Mouse (Mus musculus) liver, postnatal 0 days (tissue): Measurements from ENCODE around the gene Mgat4a. TPM values are rescaled to one million over a fixed set of nuclear protein-coding genes. Genes with fewer than 3 reads are reported as not detected.

Source experiments
- ATAC-seq: fragments of 200-750 bp; cut with Nextera tagmentation; 2 replicates; pipeline ENCODE4 v1.8.0; 2017; ENCODE audit warnings: mild to moderate bottlenecking, moderate library complexity
- DNase-seq: peaks from one replicate; pipeline ENCODE4 v3.0.0-alpha.2; 2016
- H3K27ac ChIP-seq: fragments of 300-500 bp; sonication (generic); 2 replicates; pipeline ENCODE4 v1.5.1; 2014; ENCODE audit warnings: antibody characterized with exemption, moderate library complexity, mild to moderate bottlenecking, low read depth
- H3K27me3 ChIP-seq: fragments of 300-500 bp; sonication (generic); 2 replicates; pipeline ENCODE4 v1.6.1; 2014; ENCODE audit warnings: low read length, control low read depth, mixed read lengths; ENCODE audit not compliant: insufficient read depth
- H3K36me3 ChIP-seq: fragments of 300-500 bp; sonication (generic); replicated peaks from 2 replicates; pipeline ENCODE4 v1.6.1; 2014; ENCODE audit warnings: mild to moderate bottlenecking, control low read depth, low read length, moderate library complexity, mixed read lengths; ENCODE audit not compliant: insufficient read depth
- H3K4me1 ChIP-seq: fragments of 300-500 bp; sonication (generic); 2 replicates; pipeline ENCODE4 v1.6.1; 2014; ENCODE audit warnings: antibody characterized with exemption, mild to moderate bottlenecking, control low read depth; ENCODE audit not compliant: insufficient read depth
- H3K4me2 ChIP-seq: fragments of 300-500 bp; sonication (generic); 2 replicates; pipeline ENCODE4 v1.6.1; 2014; ENCODE audit warnings: low read depth, mild to moderate bottlenecking, low read length, moderate library complexity, mixed read lengths
- H3K4me3 ChIP-seq: fragments of 300-500 bp; sonication (generic); 2 replicates; pipeline ENCODE4 v1.5.1; 2014; ENCODE audit warnings: low read depth, low read length
- H3K9ac ChIP-seq: fragments of 300-500 bp; sonication (generic); replicated peaks from 2 replicates; pipeline ENCODE4 v1.6.1; 2014; ENCODE audit warnings: mild to moderate bottlenecking, moderate library complexity
- H3K9me3 ChIP-seq: fragments of 300-500 bp; sonication (generic); 2 replicates; pipeline ENCODE4 v1.6.1; 2016; ENCODE audit warnings: mild to moderate bottlenecking, control low read depth, low read length, mixed read lengths
- CTCF ChIP-seq: sonication (generic); IDR thresholded peaks from 2 replicates; pipeline ENCODE4 v1.5.1; 2016; ENCODE audit warnings: antibody characterized with exemption, low read depth
- EP300 ChIP-seq: IDR thresholded peaks from 2 replicates; pipeline ENCODE4 v1.6.1; 2016; ENCODE audit warnings: antibody characterized with exemption, low read depth, mild to moderate bottlenecking
- WGBS: fragments of 180-500 bp; shearing (Covaris S2); extraction: QIAGEN DNeasy Blood & Tissue Kit; methylation state at CpG from one replicate; pipeline ENCODE4 v1.1.7; 2014; ENCODE audit not compliant: insufficient replicate concordance; 5-methylcytosine and 5-hydroxymethylcytosine counted together
- polyA plus RNA-seq: library from polyadenylated mRNA; unstranded; fragments of >200 nt; fragmentation: Nextera tagmentation; extraction: Ambion mirVana; gene quantifications from 2 replicates; pipeline ENCODE4 v1.2.1, GENCODE M21; 2015

Gene Mgat4a
- polyA plus RNA-seq, 1 experiment from 2014 or later: 0.66 TPM

GRCm38 (mm10) chr1:37469007-37469406 lies 71.8 kb downstream of the Mgat4a start:
- no peak for TF ChIP-seq EP300
- TF ChIP-seq CTCF: no peak
- DNase-seq: no peak

GRCm38 (mm10) chr1:37467806-37468205 lies 73.0 kb downstream of the Mgat4a start:
- Histone ChIP-seq H3K9me3 (no peaks in the 10 kb centered on the region), H3K4me2 (no peak overlapping the region), H3K36me3 (no peaks in the 10 kb centered on the region), H3K27me3 (no peaks in the 10 kb centered on the region), H3K27ac (no peak overlapping the region), H3K4me3 (no peak overlapping the region), H3K4me1 (no peaks in the 10 kb centered on the region), H3K9ac (no peak overlapping the region)
- WGBS: 86% methylated on average over 4 of the region's 4 CpGs
- ATAC-seq (no peak), DNase-seq (no peak)
- TF ChIP-seq EP300: no peak
- no peak for TF ChIP-seq CTCF

More at GRCm38 (mm10) chr1:37469007-37469406, 71.8 kb downstream of the Mgat4a start:
- Histone ChIP-seq H3K9me3 (no peaks in the 10 kb centered on the region), H3K4me3 (no peak overlapping the region), H3K4me1 (peaks cover 3% of the 10 kb centered on the region), H3K4me2 (no peak overlapping the region), H3K36me3 (no peaks in the 10 kb centered on the region), H3K9ac (no peak overlapping the region), H3K27ac (no peak overlapping the region), H3K27me3 (no peaks in the 10 kb centered on the region)
- 81% methylated on average over 5 of the region's 5 CpGs for WGBS
- no peak for ATAC-seq

- Histone ChIP-seq H3K27me3 (no peaks in the 10 kb centered on the region), H3K9me3 (no peaks in the 10 kb centered on the region), H3K9ac (no peak overlapping the region), H3K4me1 (no peaks in the 10 kb centered on the region), H3K27ac (no peak overlapping the region), H3K4me2 (no peak overlapping the region), H3K4me3 (no peak overlapping the region), H3K36me3 (no peaks in the 10 kb centered on the region)
- no peak for DNase-seq
- no peak for ATAC-seq
- TF ChIP-seq EP300: no peak
- peak; percentile 40 for TF ChIP-seq CTCF
- 73% methylated on average over 3 of the region's 3 CpGs for WGBS
Observed at GRCm38 (mm10) chr1:37466322-37466995, 74.4 kb downstream of the Mgat4a start.

GRCm38 (mm10) chr1:37464878-37465452 lies 75.9 kb downstream of the Mgat4a start:
- H3K9ac ChIP-seq: no peak overlapping the region
- no peak overlapping the region for H3K4me2 ChIP-seq
- no peaks in the 10 kb centered on the region for H3K9me3 ChIP-seq
- DNase-seq (no peak), ATAC-seq (no peak)
- H3K4me3 ChIP-seq: no peak overlapping the region
- no peak overlapping the region for H3K27ac ChIP-seq
- no peaks in the 10 kb centered on the region for H3K36me3 ChIP-seq
- WGBS: 78% methylated on average over 10 of the region's 10 CpGs
- no peaks in the 10 kb centered on the region for H3K27me3 ChIP-seq
- no peaks in the 10 kb centered on the region for H3K4me1 ChIP-seq
- no peak for TF ChIP-seq EP300
- TF ChIP-seq CTCF: no peak

GRCm38 (mm10) chr1:37457546-37457945 lies 83.3 kb downstream of the Mgat4a start:
- Histone ChIP-seq H3K4me1 (no peaks in the 10 kb centered on the region), H3K27me3 (no peaks in the 10 kb centered on the region), H3K27ac (no peak overlapping the region), H3K4me3 (no peak overlapping the region), H3K9me3 (no peaks in the 10 kb centered on the region), H3K36me3 (no peaks in the 10 kb centered on the region; the same call in 1 of the 2 replicates), H3K4me2 (no peak overlapping the region), H3K9ac (no peak overlapping the region)
- 77% methylated on average over 7 of the region's 7 CpGs for WGBS
- no peak for DNase-seq
- ATAC-seq: no peak
- TF ChIP-seq EP300: no peak
- no peak for TF ChIP-seq CTCF

GRCm38 (mm10) chr1:37451270-37451669 lies 89.5 kb downstream of the Mgat4a start:
- Histone ChIP-seq H3K4me1 (no peaks in the 10 kb centered on the region), H3K4me3 (no peak overlapping the region), H3K4me2 (no peak overlapping the region), H3K27me3 (no peaks in the 10 kb centered on the region), H3K27ac (no peak overlapping the region), H3K9me3 (no peaks in the 10 kb centered on the region), H3K36me3 (no peaks in the 10 kb centered on the region; the same call in 1 of the 2 replicates), H3K9ac (no peak overlapping the region)
- no peak for ATAC-seq
- DNase-seq: no peak
- 88% methylated on average over 8 of the region's 8 CpGs for WGBS
- TF ChIP-seq CTCF (no peak), EP300 (no peak)
